Mouse (Mus musculus): ENCODE measurements around the gene Anapc15. TPM values are rescaled to one million over a fixed set of nuclear protein-coding genes. Genes with fewer than 3 reads are reported as not detected.
"Not testable (repeated sequence)": the region's sequence is repeated elsewhere in the genome, so short reads cannot be mapped to it uniquely, and the experiment has no call there.

The Anapc15 gene
- total RNA-seq, 2 experiments from 2014 or later: 31.0 to 31.7 TPM

GRCm38 (mm10) chr7:101884160-101884559 is 20.6 kb downstream of the Anapc15 start:
- intact Hi-C loops (cut with DNase I): no loop called here
- no peak for DNase-seq (ENCODE audit: low spot score in 2 of 2)

GRCm38 (mm10) chr7:101886274-101886673 is 22.8 kb downstream of the Anapc15 start:
- intact Hi-C loops (cut with DNase I): no loop called here
- no peak for DNase-seq (ENCODE audit: low spot score in 2 of 2)

GRCm38 (mm10) chr7:101888460-101888859 is 24.9 kb downstream of the Anapc15 start:
- intact Hi-C loops (cut with DNase I): no loop called here
- no peak for DNase-seq (ENCODE audit: low spot score in 2 of 2)

GRCm38 (mm10) chr7:101895695-101896094 is 32.2 kb downstream of the Anapc15 start:
- DNase-seq (ENCODE audit: low spot score in 2 of 2): no peak
- intact Hi-C loops (cut with DNase I): loop anchor here (1.0 to 5.0 kb wide), 3 partner anchors 10 to 233 kb away; partner anchors contain the start of genes Clpb, Inppl1 and Lamtor1

- intact Hi-C loops (cut with DNase I): loop anchor here (1.0 to 5.0 kb wide), 3 partner anchors 9 to 234 kb away; partner anchors contain the start of genes Clpb, Inppl1 and Lamtor1
- peak; percentile 96 to 98 for DNase-seq (ENCODE audit: low spot score in 2 of 2)
These were observed 32.9 kb downstream of the Anapc15 start for GRCm38 (mm10) chr7:101896104-101897066.

DNA sequence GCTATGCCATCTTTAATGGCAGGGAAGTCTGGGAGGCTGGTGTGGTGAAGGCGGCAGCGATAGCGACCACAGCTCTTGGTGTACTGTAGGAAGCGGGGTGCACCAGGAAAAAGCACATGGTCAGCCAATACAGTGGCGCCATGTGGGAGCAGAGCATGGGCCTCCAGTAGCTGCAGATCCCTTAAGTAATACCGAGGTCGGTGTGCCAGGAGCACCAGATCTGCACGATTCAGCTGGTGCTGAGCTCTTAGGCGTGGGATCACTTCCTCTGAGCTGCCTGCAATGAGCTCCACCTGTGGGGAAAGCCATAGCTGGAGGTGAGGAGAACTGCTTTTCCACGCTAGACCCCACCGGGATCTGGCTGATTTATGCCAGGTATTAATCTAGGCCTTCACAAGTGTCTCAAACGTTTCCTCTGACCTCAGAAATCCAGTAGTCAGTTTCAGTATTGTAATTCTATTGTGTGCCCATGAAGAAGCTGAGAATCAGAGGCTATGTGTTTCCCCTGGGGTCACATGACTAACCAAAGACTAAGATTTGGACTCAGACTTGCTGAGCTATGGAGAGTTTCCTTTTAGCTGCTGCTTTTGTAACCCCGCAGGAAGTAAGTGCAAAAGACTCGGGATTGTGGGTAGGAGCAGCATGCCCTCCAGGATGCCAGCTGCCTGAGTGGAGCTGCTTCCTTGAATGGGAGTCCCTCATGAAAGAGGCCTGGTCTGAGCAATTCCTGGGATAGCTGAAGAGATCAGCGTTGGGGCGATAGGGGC is 37.0 kb downstream of the Anapc15 start:
- intact Hi-C loops (cut with DNase I): no loop called here
- DNase-seq (ENCODE audit: low spot score in 2 of 2): no peak

GRCm38 (mm10) chr7:101901969-101902368 is 38.5 kb downstream of the Anapc15 start:
- no peak for DNase-seq (ENCODE audit: low spot score in 2 of 2)
- intact Hi-C loops (cut with DNase I): no loop called here

DNA sequence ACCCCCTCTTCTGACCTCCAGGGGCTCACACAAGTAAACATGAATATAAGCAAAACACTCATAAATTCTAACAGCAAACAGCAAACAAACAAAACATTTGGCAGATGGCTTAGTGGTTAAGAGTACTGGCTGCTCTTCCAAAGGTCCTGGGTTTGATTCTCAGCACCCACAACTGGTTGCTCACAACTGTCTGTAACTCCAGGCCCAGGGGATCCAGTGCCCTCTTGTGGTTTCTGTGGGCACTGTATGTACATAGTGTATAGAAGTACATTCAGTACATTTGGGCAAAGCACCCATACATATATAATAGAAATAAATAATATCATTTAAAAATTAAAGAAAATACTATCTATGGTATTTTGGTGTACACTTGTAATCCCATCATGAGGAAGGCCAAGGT is 39.3 kb downstream of the Anapc15 start:
- DNase-seq (ENCODE audit: low spot score in 2 of 2): no peak
- intact Hi-C loops (cut with DNase I): no loop called here

DNA sequence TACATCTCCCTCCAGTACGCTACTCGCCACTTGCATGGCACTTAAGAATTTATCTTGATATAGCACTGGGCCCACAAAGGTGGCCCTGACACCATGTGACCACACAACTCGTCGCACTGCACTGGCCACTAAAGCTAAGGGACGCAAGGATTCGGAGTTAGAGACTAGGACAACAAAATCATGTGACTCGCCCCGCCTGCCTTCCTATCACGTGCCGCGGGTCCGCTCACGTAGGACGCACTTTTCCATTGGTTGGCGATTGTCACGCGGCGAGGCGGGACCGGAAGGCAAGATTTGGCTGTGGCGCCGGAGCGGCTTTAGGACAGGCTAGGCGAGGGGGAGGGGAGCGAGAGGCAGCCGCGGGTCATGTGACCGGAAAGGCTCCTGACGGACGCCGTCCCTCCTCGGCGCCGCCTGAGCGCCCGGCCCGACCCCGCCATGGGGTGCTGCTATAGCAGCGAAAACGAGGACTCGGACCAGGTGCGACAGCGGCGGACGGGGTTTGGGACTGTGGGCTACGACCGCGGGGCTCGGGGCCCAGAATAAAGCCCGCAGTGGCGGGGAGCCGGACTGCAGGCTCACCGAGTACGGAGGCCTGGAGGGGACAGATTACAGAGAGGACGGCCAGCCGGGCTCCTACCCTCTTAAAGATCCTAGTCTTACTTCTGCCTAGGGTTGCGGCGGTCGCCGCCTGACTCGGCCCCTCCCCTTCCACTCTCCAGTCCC is 42.2 kb downstream of the Anapc15 start, which contains the start of gene Lamtor1:
Lamtor1 (plus strand) TSS at position 344 of the 726 bp plus-strand sequence.
- DNase-seq (ENCODE audit: low spot score in 2 of 2): peak; percentile 100
- intact Hi-C loops (cut with DNase I): loop anchor here (1.0 kb wide), 2 partner anchors 9 to 28 kb away; partner anchors contain the start of gene Lrrc51

DNA sequence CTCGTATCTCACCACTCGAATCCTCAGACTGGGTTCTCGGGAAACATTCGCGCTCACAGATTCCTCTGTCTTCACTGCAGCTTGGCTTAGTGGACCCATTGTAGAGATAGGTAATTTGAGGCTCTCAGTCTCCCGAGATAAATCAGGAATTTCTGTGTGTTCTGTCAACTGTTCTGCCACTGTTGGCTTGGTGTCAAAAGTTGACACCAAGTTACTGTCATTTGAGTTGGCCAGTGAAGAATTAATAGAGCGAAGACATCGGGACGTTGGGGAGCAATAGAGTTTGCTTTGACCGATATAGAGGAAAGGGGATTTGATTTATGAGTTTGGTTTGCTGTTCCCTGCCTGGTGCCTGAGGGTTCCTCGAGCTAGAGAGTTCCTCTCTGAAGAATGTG is 42.8 kb downstream of the Anapc15 start, which contains the start of gene Tomt:
Tomt (minus strand) TSS at position 73 of the 395 bp plus-strand sequence.
- no peak for DNase-seq (ENCODE audit: low spot score in 2 of 2)

GRCm38 (mm10) chr7:101906696-101907095 is 43.2 kb downstream of the Anapc15 start:
- DNase-seq (ENCODE audit: low spot score in 2 of 2): no peak
- intact Hi-C loops (cut with DNase I): loop anchor here (1.0 kb wide), 1 partner anchor 27 kb away; the partner anchor contains the start of gene Lrrc51

More for the DNA sequence above, 42.8 kb downstream of the Anapc15 start, which contains the start of gene Tomt:
- intact Hi-C loops (cut with DNase I): loop anchor here (1.0 kb wide), 1 partner anchor 27 kb away; the partner anchor contains the start of gene Lrrc51

- DNase-seq (ENCODE audit: low spot score in 2 of 2): no peak
- intact Hi-C loops (cut with DNase I): no loop called here
These were observed 44.9 kb downstream of the Anapc15 start for GRCm38 (mm10) chr7:101908367-101908766.

GRCm38 (mm10) chr7:101910138-101910537 is 46.6 kb downstream of the Anapc15 start:
- no peak for DNase-seq (ENCODE audit: low spot score in 2 of 2)
- intact Hi-C loops (cut with DNase I): no loop called here

DNA sequence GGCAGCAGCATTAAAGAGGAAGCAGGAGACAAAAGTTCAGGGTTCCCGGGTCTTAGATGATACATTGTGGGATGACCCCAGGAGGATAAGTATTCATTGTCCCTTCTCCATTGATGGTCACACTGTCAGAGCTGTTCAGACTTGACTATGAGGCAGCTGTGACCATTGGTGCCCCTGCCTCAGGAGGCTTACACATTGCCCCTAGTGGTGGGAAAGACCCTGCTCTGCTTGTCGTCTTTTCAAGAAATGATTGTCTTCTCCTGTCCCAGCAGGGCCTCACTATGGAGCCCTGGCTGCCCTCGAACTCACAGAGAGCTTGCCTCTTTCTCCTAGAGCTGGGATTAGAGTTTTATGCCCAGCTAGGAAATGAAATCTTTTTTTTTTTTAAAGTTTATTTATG is 48.5 kb downstream of the Anapc15 start:
- intact Hi-C loops (cut with DNase I): no loop called here
- no peak for DNase-seq (ENCODE audit: low spot score in 2 of 2)

GRCm38 (mm10) chr7:101918071-101918470 is 54.6 kb downstream of the Anapc15 start:
- intact Hi-C loops (cut with DNase I): loop anchor here (5.0 kb wide), 1 partner anchor 164 kb away; the partner anchor contains the start of gene Trpc2
- peak; percentile 30 to 59 for DNase-seq (ENCODE audit: low spot score in 2 of 2)

- DNase-seq (ENCODE audit: low spot score in 2 of 2); intact Hi-C loops (cut with DNase I): not testable (repeated sequence)
These were observed 62.4 kb downstream of the Anapc15 start for GRCm38 (mm10) chr7:101925892-101926291.

DNA sequence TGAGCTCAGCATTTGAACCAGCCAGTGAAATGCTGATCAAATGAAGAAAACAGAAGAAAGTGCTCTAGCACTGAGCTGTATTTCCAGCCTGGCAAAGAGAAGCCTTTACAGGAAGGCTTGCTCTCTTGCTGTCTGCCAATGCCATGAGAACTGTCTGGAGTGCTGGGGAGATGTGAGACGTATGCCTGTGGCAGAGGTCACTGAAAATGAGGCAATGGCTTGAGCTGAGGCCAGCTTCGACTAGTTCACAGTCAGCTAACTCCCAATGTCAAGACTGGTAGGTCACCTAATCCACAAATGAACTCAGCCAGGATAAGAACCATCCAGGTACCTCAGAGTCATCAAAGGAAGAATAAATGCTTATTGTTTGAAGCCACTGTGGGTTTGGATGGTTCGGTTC is 64.6 kb downstream of the Anapc15 start:
- no peak for DNase-seq (ENCODE audit: low spot score in 2 of 2)
- intact Hi-C loops (cut with DNase I): no loop called here

GRCm38 (mm10) chr7:101932551-101932950 is 69.0 kb downstream of the Anapc15 start:
- intact Hi-C loops (cut with DNase I): loop anchor here (5.0 kb wide), 1 partner anchor 35 kb away; no protein-coding TSS in a partner anchor
- no peak for DNase-seq (ENCODE audit: low spot score in 2 of 2)

DNA sequence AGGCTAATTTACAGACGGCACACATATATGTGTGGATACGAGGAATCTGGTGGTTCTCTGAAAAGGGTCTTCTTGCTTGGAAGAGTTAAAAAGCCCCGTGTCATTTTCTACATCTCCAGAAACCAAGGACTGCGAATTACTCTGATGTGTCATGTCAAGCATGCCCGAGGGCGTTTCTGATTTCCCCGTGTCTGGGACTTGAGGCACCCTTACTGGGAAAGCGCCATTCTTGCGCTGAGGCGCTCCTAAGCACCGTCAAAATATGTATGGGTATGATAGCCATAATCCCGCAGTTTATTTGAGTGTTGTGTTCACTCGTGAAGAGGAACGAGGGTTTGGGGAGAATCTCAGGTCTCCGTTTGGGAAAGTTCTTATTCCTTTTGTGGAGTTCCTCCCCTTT is 69.8 kb downstream of the Anapc15 start:
- DNase-seq (ENCODE audit: low spot score in 2 of 2): no peak
- intact Hi-C loops (cut with DNase I): loop anchor here (1.0 to 5.0 kb wide), 2 partner anchors 27 to 34 kb away; partner anchors contain the start of gene Tomt
